Mouse (Mus musculus) cerebellum, adult 2 months (tissue): Measurements from ENCODE around the gene Rgs12.

ENCODE experiments used
- CTCF ChIP-seq: fragments of 200-500 bp; IDR thresholded peaks from 2 replicates; pipeline ENCODE4 v1.5.1; 2011; ENCODE audit warnings: low read depth, mild to moderate bottlenecking, control low read depth, low read length, moderate library complexity, borderline replicate concordance; ENCODE audit not compliant: insufficient read depth
- POLR2A ChIP-seq: fragments of 200-500 bp; IDR thresholded peaks from 2 replicates; pipeline ENCODE4 v1.6.1; 2011; ENCODE audit warnings: low read length, control low read depth, borderline replicate concordance; ENCODE audit not compliant: insufficient read depth

DNA sequence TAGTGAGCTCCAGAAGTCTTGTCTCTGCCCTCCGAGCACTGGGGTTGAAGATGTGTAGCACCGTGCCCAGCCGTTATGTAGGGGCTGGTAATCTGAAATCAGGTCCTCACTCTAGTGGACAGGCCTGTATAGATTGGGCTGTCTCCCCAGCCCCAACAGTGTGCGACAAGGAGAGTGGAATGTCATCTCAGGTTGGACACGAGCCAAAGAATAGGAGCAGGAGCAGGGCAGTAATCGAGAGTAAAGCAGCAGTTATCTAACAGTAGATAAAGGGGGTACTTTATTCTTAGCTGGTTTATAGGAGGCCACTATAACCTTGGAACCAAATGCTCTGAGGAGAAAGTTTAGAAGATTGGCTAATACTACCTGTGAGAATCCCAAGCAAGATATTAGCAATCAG, 30.9 kb downstream of the Rgs12 start:
- TF ChIP-seq POLR2A (no peak), CTCF (no peak)
